Mouse (Mus musculus) cortical plate, adult 2 months (tissue): Measurements from ENCODE around the gene Gprc5c.

Source experiments
- CTCF ChIP-seq: fragments of 200-500 bp; IDR thresholded peaks from 2 replicates; pipeline ENCODE4 v1.5.1; 2011; ENCODE audit warnings: mild to moderate bottlenecking, control low read depth, low read length; ENCODE audit not compliant: insufficient read depth; ENCODE audit errors: extremely low read depth
- POLR2A ChIP-seq: fragments of 200-500 bp; IDR thresholded peaks from 2 replicates; pipeline ENCODE4 v1.6.1; 2011; ENCODE audit warnings: mild to moderate bottlenecking, low read length, control low read depth; ENCODE audit not compliant: insufficient read depth; ENCODE audit errors: extremely low read depth

- TF ChIP-seq CTCF (no peak), POLR2A (no peak)
Observed at GRCm38 (mm10) chr11:114865999-114866398, 15.0 kb downstream of the Gprc5c start.
